Mouse (Mus musculus) embryo, embryonic 9.5 days (tissue): ENCODE measurements around the gene Klhdc2.

ENCODE experiments used
- DNase-seq: peaks from one replicate; pipeline ENCODE4 v3.0.0-alpha.2; 2017; ENCODE audit errors: extremely low spot score

The Klhdc2 gene

GRCm38 (mm10) chr12:69296511-69297410 lies at the start of gene Klhdc2:
Klhdc2 (plus strand) TSS chr12:69296681.
- peak; percentile 89 for DNase-seq

- no peak for DNase-seq
These were observed 46.7 kb upstream of the Klhdc2 start for GRCm38 (mm10) chr12:69249766-69250165.

GRCm38 (mm10) chr12:69250756-69251155 lies 45.7 kb upstream of the Klhdc2 start:
- DNase-seq: no peak

- no peak for DNase-seq
These were observed 42.7 kb upstream of the Klhdc2 start for GRCm38 (mm10) chr12:69253806-69254205.

GRCm38 (mm10) chr12:69257836-69258235 lies 38.6 kb upstream of the Klhdc2 start:
- DNase-seq: no peak

GRCm38 (mm10) chr12:69262251-69262650 lies 34.2 kb upstream of the Klhdc2 start:
- no peak for DNase-seq

- no peak for DNase-seq
These were observed 31.4 kb upstream of the Klhdc2 start for GRCm38 (mm10) chr12:69265031-69265430.

- DNase-seq: no peak
These were observed 28.4 kb upstream of the Klhdc2 start for GRCm38 (mm10) chr12:69267956-69268632.

- no peak for DNase-seq
These were observed 27.5 kb upstream of the Klhdc2 start for GRCm38 (mm10) chr12:69268956-69269355.

GRCm38 (mm10) chr12:69279931-69280469 lies 16.5 kb upstream of the Klhdc2 start:
- DNase-seq: no peak

- DNase-seq: no peak
These were observed 15.6 kb upstream of the Klhdc2 start for GRCm38 (mm10) chr12:69280915-69281314.

- no peak for DNase-seq
These were observed 13.3 kb upstream of the Klhdc2 start for GRCm38 (mm10) chr12:69283146-69283545.

- DNase-seq: no peak
These were observed 8.9 kb upstream of the Klhdc2 start for GRCm38 (mm10) chr12:69287535-69287934.

GRCm38 (mm10) chr12:69288699-69289098 lies 7.8 kb upstream of the Klhdc2 start:
- no peak for DNase-seq

GRCm38 (mm10) chr12:69292401-69292800 lies 4.1 kb upstream of the Klhdc2 start:
- DNase-seq: no peak

GRCm38 (mm10) chr12:69293815-69294214 lies 2.7 kb upstream of the Klhdc2 start:
- no peak for DNase-seq

- no peak for DNase-seq
These were observed 1.5 kb upstream of the Klhdc2 start for GRCm38 (mm10) chr12:69294936-69295335.

- DNase-seq: no peak
These were observed 830 bp upstream of the Klhdc2 start for GRCm38 (mm10) chr12:69295651-69296050.

GRCm38 (mm10) chr12:69297411-69298150 lies 1.1 kb downstream of the Klhdc2 start:
- peak; percentile 27 for DNase-seq

GRCm38 (mm10) chr12:69298281-69298680 lies 1.8 kb downstream of the Klhdc2 start:
- no peak for DNase-seq

GRCm38 (mm10) chr12:69299231-69299630 lies 2.8 kb downstream of the Klhdc2 start:
- no peak for DNase-seq

GRCm38 (mm10) chr12:69299831-69300230 lies 3.4 kb downstream of the Klhdc2 start:
- DNase-seq: no peak
